9 mouse cellular contexts compared by ENCODE assay signal in the genomic region with DNA sequence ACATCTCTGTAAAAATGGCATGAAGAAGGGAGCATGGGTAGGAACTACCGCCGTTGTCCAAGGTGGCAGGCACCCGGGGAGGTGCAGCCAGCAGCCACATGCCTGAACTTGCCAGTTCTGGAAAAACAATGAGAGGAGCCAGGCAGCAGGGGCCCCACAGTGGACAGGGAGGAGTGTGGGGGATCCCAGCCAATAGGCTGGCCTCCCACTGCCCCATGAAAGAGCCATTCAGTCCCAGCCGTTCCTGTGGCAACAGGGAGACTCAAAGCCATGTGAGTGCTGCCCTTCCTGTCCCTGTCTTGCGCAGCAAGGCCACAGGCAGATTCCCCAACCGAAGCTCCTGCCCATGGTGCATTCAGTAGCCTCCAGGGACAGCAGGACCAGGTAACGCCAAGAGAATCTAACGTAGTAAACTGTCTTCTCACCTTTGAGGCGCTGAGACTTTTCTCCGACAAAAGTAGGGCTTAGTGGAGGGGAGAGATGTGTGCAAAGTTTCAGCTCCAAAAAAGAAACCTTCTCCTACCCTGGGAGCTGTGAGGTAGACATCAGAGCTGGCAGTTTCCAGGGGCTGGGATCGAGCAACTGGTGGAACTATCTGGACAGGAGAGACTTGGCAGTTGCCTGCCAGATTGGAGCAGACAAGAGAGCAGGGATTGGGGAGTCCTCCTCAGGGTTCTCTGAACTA. TPM values are rescaled to one million over a fixed set of nuclear protein-coding genes. Genes with fewer than 3 reads are reported as not detected.
DNase-seq lines count a peak whose midpoint lies in the region; ATAC-seq and TF ChIP-seq lines count a peak whose summit lies in the region.
"Had no signal": no experiment of that assay in that cellular context is flagged by ENCODE, and none has a peak within 500 bp of the region (broad histone marks: within the 10 kb centered on the region; RNA-seq: fewer than 3 reads in every experiment).

No protein-coding gene starts in this region.

- no peak overlapping the region for H3K27ac ChIP-seq in kidney, embryonic 15.5 days
- peak overlapping the region; percentile 53 for H3K27ac ChIP-seq in forebrain, embryonic 15.5 days (replicated peaks)
- peak overlapping the region; percentile 93 for H3K27ac ChIP-seq in layer of hippocampus, adult 2 months
- H3K27ac ChIP-seq in olfactory bulb, adult 2 months (ENCODE audit: insufficient read depth, low read depth, low read length), result peak overlapping the region; percentile 81
- H3K27ac ChIP-seq: liver, embryonic 14.5 days had no signal

- H3K9me3 ChIP-seq in kidney, embryonic 15.5 days (replicated peaks), result no peaks in the 10 kb centered on the region
- no peaks in the 10 kb centered on the region for H3K9me3 ChIP-seq in forebrain, embryonic 15.5 days

- H3K4me2 ChIP-seq in kidney, embryonic 15.5 days, result 0 out of 2 replicates have a peak overlapping the region, but pooled peaks have one; percentile 16
- 0 out of 2 replicates have a peak overlapping the region, but pooled peaks have one; percentile 5 for H3K4me2 ChIP-seq in forebrain, embryonic 15.5 days (replicated peaks)

- no peak; the same call in 1 of the 2 replicates for ATAC-seq in kidney, embryonic 15.5 days (replicated peaks; ENCODE audit: low FRiP score)
- ATAC-seq in forebrain, embryonic 15.5 days (replicated peaks), result peak; percentile 39; the same call in 1 of the 2 replicates

- no peak for TF ChIP-seq CTCF in layer of hippocampus, adult 2 months (conservative IDR thresholded peaks at IDR 0.05)
- no peak for TF ChIP-seq CTCF in olfactory bulb, adult 2 months (IDR thresholded peaks at IDR 0.05; ENCODE audit: insufficient read depth, low read depth, low read length)

- WGBS in kidney, embryonic 15.5 days, result 32% methylated on average over 11 of the region's 11 CpGs
- 9% methylated on average over 11 of the region's 11 CpGs for WGBS in forebrain, embryonic 15.5 days
- WGBS in olfactory bulb, adult 2 months, result 57% methylated on average over 11 of the region's 11 CpGs

- H3K4me3 ChIP-seq in kidney, embryonic 15.5 days (replicated peaks), result no peak overlapping the region
- H3K4me3 ChIP-seq in forebrain, embryonic 15.5 days, result no peak overlapping the region
- peak overlapping the region; percentile 42 for H3K4me3 ChIP-seq in layer of hippocampus, adult 2 months
- H3K4me3 ChIP-seq in olfactory bulb, adult 2 months (ENCODE audit: insufficient read depth, low read depth, low read length), result no peak overlapping the region

- peaks cover 70% of the 10 kb centered on the region for H3K4me1 ChIP-seq in kidney, embryonic 15.5 days
- peaks cover 17% of the 10 kb centered on the region for H3K4me1 ChIP-seq in forebrain, embryonic 15.5 days
- H3K4me1 ChIP-seq in olfactory bulb, adult 2 months (ENCODE audit: control insufficient read depth, insufficient read depth, low read length), result peaks cover 35% of the 10 kb centered on the region

- H3K27me3 ChIP-seq in kidney, embryonic 15.5 days, result no peaks in the 10 kb centered on the region
- no peaks in the 10 kb centered on the region for H3K27me3 ChIP-seq in forebrain, embryonic 15.5 days

- DNase-seq in kidney, postnatal 10 days, result no peak
- DNase-seq in cerebellum, adult 8-10 months, result peak; percentile 38
- peak in 1 of 2 experiments; percentile 76 for DNase-seq in layer of hippocampus, adult 2 months (ENCODE audit: low spot score in 2 of 2)
- no peak for DNase-seq in gastrocnemius, adult 18-20 months (ENCODE audit: low spot score)
- DNase-seq in spleen, adult 18-20 months, result no peak

- H3K36me3 ChIP-seq in kidney, embryonic 15.5 days, result no peaks in the 10 kb centered on the region
- H3K36me3 ChIP-seq in forebrain, embryonic 15.5 days, result no peaks in the 10 kb centered on the region

- no peak for TF ChIP-seq POLR2A in olfactory bulb, adult 2 months (IDR thresholded peaks at IDR 0.05; ENCODE audit: insufficient read depth, low read depth, low read length)

- H3K9ac ChIP-seq in kidney, embryonic 15.5 days, result no peak overlapping the region
- no peak overlapping the region for H3K9ac ChIP-seq in forebrain, embryonic 15.5 days (replicated peaks)
- H3K9ac ChIP-seq: liver, embryonic 14.5 days had no signal

RNA-seq across cellular contexts. Expression of a gene that starts 5.2 kb away (rescaled TPM):
- polyA plus RNA-seq in kidney, embryonic 15.5 days (2015; fragmentation: Nextera tagmentation; extraction: Ambion mirVana), result 31.9 and 36.8 TPM in 2 replicates
- 9.0 and 10.0 TPM in 2 replicates for polyA plus RNA-seq in forebrain, embryonic 15.5 days (2015; fragmentation: Nextera tagmentation; extraction: Ambion mirVana)
- 10 to 100 TPM; 79.2 to 82.4 TPM for total RNA-seq in layer of hippocampus, adult 2 months (2021)
- polyA plus RNA-seq in olfactory bulb, adult 2 months (2012; ENCODE audit: insufficient read depth, insufficient read length, low replicate concordance, missing spikeins), result not detected in 2 replicates
- total RNA-seq in gastrocnemius, adult 18-20 months (2021), result 100 to 1,000 TPM; 125 to 221 TPM

RNA-seq across cellular contexts. Expression of a gene that starts 28.9 kb away (rescaled TPM):
- polyA plus RNA-seq in kidney, embryonic 15.5 days (2015; fragmentation: Nextera tagmentation; extraction: Ambion mirVana), result 9.6 and 10.2 TPM in 2 replicates
- 3.2 and 3.7 TPM in 2 replicates for polyA plus RNA-seq in forebrain, embryonic 15.5 days (2015; fragmentation: Nextera tagmentation; extraction: Ambion mirVana)
- 100 to 1,000 TPM; 854 to 892 TPM for total RNA-seq in layer of hippocampus, adult 2 months (2021)
- polyA plus RNA-seq in olfactory bulb, adult 2 months (2012; ENCODE audit: insufficient read depth, insufficient read length, low replicate concordance, missing spikeins), result 767 and 807 TPM in 2 replicates
- total RNA-seq in gastrocnemius, adult 18-20 months (2021), result 10 to 100 TPM in 1 of 2 experiments, 1 to 10 TPM in 1; 7.9 to 10.5 TPM

RNA-seq across cellular contexts. Expression of a gene that starts 29.5 kb away (rescaled TPM):
- 0.13 TPM in 1 of 2 replicates, not detected in the other for polyA plus RNA-seq in kidney, embryonic 15.5 days (2015; fragmentation: Nextera tagmentation; extraction: Ambion mirVana)
- polyA plus RNA-seq in forebrain, embryonic 15.5 days (2015; fragmentation: Nextera tagmentation; extraction: Ambion mirVana), result 0.18 and 0.23 TPM in 2 replicates
- 1 to 10 TPM in 1 of 2 experiments, not detected in 1; 1.3 TPM for total RNA-seq in layer of hippocampus, adult 2 months (2021)
- not detected in 2 replicates for polyA plus RNA-seq in olfactory bulb, adult 2 months (2012; ENCODE audit: insufficient read depth, insufficient read length, low replicate concordance, missing spikeins)
- not detected for total RNA-seq in gastrocnemius, adult 18-20 months (2021)
- polyA plus RNA-seq: liver, embryonic 14.5 days had no signal

RNA-seq across cellular contexts. Expression of a gene that starts 35.0 kb away (rescaled TPM):
- polyA plus RNA-seq in kidney, embryonic 15.5 days (2015; fragmentation: Nextera tagmentation; extraction: Ambion mirVana), result 4.5 and 5.2 TPM in 2 replicates
- polyA plus RNA-seq in forebrain, embryonic 15.5 days (2015; fragmentation: Nextera tagmentation; extraction: Ambion mirVana), result 2.2 and 3.6 TPM in 2 replicates
- 10 to 100 TPM; 12.3 to 14.4 TPM for total RNA-seq in layer of hippocampus, adult 2 months (2021)
- polyA plus RNA-seq in olfactory bulb, adult 2 months (2012; ENCODE audit: insufficient read depth, insufficient read length, low replicate concordance, missing spikeins), result not detected in 2 replicates
- 1 to 10 TPM; 3.9 to 5.4 TPM for total RNA-seq in gastrocnemius, adult 18-20 months (2021)

RNA-seq across cellular contexts. Expression of a gene that starts 41.2 kb away (rescaled TPM):
- 0.17 and 0.21 TPM in 2 replicates for polyA plus RNA-seq in kidney, embryonic 15.5 days (2015; fragmentation: Nextera tagmentation; extraction: Ambion mirVana)
- polyA plus RNA-seq in forebrain, embryonic 15.5 days (2015; fragmentation: Nextera tagmentation; extraction: Ambion mirVana), result 0.17 and 0.18 TPM in 2 replicates
- under 1 TPM; 0.27 to 0.38 TPM for total RNA-seq in layer of hippocampus, adult 2 months (2021)
- polyA plus RNA-seq in olfactory bulb, adult 2 months (2012; ENCODE audit: insufficient read depth, insufficient read length, low replicate concordance, missing spikeins), result not detected in 2 replicates
- total RNA-seq in gastrocnemius, adult 18-20 months (2021), result 1 to 10 TPM in 1 of 2 experiments, under 1 TPM in 1; 0.43 to 1.9 TPM

Comparison
In these comparisons a context has a peak if more than half of its experiments do, and no peak if none do; other contexts are left out.
1. RNA of a gene that starts 28.9 kb away (polyA plus RNA-seq): 767 to 807 TPM in olfactory bulb, adult 2 months; 9.6 to 10.2 TPM in kidney, embryonic 15.5 days and 3.2 to 3.7 TPM in forebrain, embryonic 15.5 days; every median in the first group is over 10 times any median in the second.